Mouse (Mus musculus) midbrain, embryonic 16.5 days (tissue): ENCODE data around the gene Olfr656. TPM values are rescaled to one million over a fixed set of nuclear protein-coding genes. Genes with fewer than 3 reads are reported as not detected.

Source experiments
- ATAC-seq: fragments of 200-750 bp; cut with Nextera tagmentation; 2 replicates; pipeline ENCODE4 v1.8.0; 2017; ENCODE audit warnings: moderate TSS enrichment
- H3K27ac ChIP-seq: fragments of 300-500 bp; sonication (generic); 2 replicates; pipeline ENCODE4 v1.5.1; 2014; ENCODE audit warnings: mild to moderate bottlenecking, low read length, mixed read lengths
- H3K27me3 ChIP-seq: fragments of 300-500 bp; sonication (generic); 2 replicates; pipeline ENCODE4 v1.6.1; 2014; ENCODE audit warnings: low read depth, low read length, mixed read lengths; ENCODE audit not compliant: control insufficient read depth, insufficient read depth
- H3K36me3 ChIP-seq: fragments of 300-500 bp; sonication (generic); 2 replicates; pipeline ENCODE4 v1.6.1; 2014; ENCODE audit warnings: mild to moderate bottlenecking, low read length, moderate library complexity, mixed read lengths; ENCODE audit not compliant: control insufficient read depth, insufficient read depth
- H3K4me1 ChIP-seq: fragments of 300-500 bp; sonication (generic); 2 replicates; pipeline ENCODE4 v1.6.1; 2014; ENCODE audit warnings: mild to moderate bottlenecking, low read length, mixed read lengths; ENCODE audit not compliant: control insufficient read depth, insufficient read depth
- H3K4me2 ChIP-seq: fragments of 300-500 bp; sonication (generic); 2 replicates; pipeline ENCODE4 v1.6.1; 2014; ENCODE audit warnings: mild to moderate bottlenecking, low read length, mixed read lengths
- H3K4me3 ChIP-seq: fragments of 300-500 bp; sonication (generic); 2 replicates; pipeline ENCODE4 v1.5.1; 2014; ENCODE audit warnings: low read depth, mild to moderate bottlenecking, low read length, moderate library complexity, mixed read lengths
- H3K9ac ChIP-seq: fragments of 300-500 bp; sonication (generic); 2 replicates; pipeline ENCODE4 v1.6.1; 2014; ENCODE audit warnings: low read depth, low read length, mixed read lengths
- H3K9me3 ChIP-seq: fragments of 300-500 bp; sonication (generic); replicated peaks from 2 replicates; pipeline ENCODE4 v1.6.1; 2014; ENCODE audit warnings: mild to moderate bottlenecking, low read length, mixed read lengths; ENCODE audit not compliant: control insufficient read depth, poor library complexity, severe bottlenecking
- WGBS: fragments of 180-500 bp; shearing (Covaris S2); extraction: QIAGEN DNeasy Blood & Tissue Kit; methylation state at CpG from one replicate; pipeline ENCODE4 v1.1.7; 2014; 5-methylcytosine and 5-hydroxymethylcytosine counted together
- polyA plus RNA-seq: library from polyadenylated mRNA; unstranded; fragments of >200 nt; fragmentation: Nextera tagmentation; extraction: Ambion mirVana; gene quantifications from 2 replicates; pipeline ENCODE4 v1.2.1, GENCODE M21; 2015

The Olfr656 gene
- not detected in 2 replicates for polyA plus RNA-seq

GRCm38 (mm10) chr7:104613655-104614054 lies at the start of gene Olfr656:
Gene Olfr656, plus strand, starts transcription at chr7:104613955.
- Histone ChIP-seq H3K9ac (no peak within 1 kb of the TSS), H3K4me1 (no peaks in the 10 kb centered on the region), H3K27ac (no peak within 1 kb of the TSS), H3K27me3 (no peaks in the 10 kb centered on the region), H3K4me2 (no peak within 1 kb of the TSS), H3K36me3 (no peaks in the 10 kb centered on the region), H3K4me3 (no peak within 1 kb of the TSS), H3K9me3 (no peaks in the 10 kb centered on the region)
- WGBS, result 66% methylated on average over 4 of the region's 4 CpGs
- ATAC-seq, result no peak

- no peak within 1 kb of the TSS for H3K27ac ChIP-seq
- H3K9ac ChIP-seq, result no peak within 1 kb of the TSS
- ATAC-seq, result no peak
- no peaks in the 10 kb centered on the region for H3K9me3 ChIP-seq
- no peaks in the 10 kb centered on the region for H3K4me1 ChIP-seq
- no peaks in the 10 kb centered on the region for H3K27me3 ChIP-seq
- 81% methylated on average over 2 of the region's 2 CpGs for WGBS
- H3K36me3 ChIP-seq, result no peaks in the 10 kb centered on the region
- no peak within 1 kb of the TSS for H3K4me3 ChIP-seq
- H3K4me2 ChIP-seq, result no peak within 1 kb of the TSS
Measured at GRCm38 (mm10) chr7:104577014-104577413, 36.7 kb upstream of the Olfr656 start, which contains the start of gene Olfr653. Gene Olfr653, plus strand, starts transcription at chr7:104577314.

- Histone ChIP-seq H3K4me3 (no peak overlapping the region), H3K9ac (no peak overlapping the region)
Measured at GRCm38 (mm10) chr7:104580846-104581245, 32.9 kb upstream of the Olfr656 start.

GRCm38 (mm10) chr7:104581429-104581828 lies 32.3 kb upstream of the Olfr656 start:
- H3K36me3 ChIP-seq, result no peaks in the 10 kb centered on the region
- no peak overlapping the region for H3K4me3 ChIP-seq
- no peaks in the 10 kb centered on the region for H3K9me3 ChIP-seq
- no peaks in the 10 kb centered on the region for H3K4me1 ChIP-seq
- ATAC-seq, result no peak
- no peaks in the 10 kb centered on the region for H3K27me3 ChIP-seq
- no peak overlapping the region for H3K27ac ChIP-seq
- 93% methylated on average over 4 of the region's 4 CpGs for WGBS
- no peak overlapping the region for H3K9ac ChIP-seq
- H3K4me2 ChIP-seq, result no peak overlapping the region

More at GRCm38 (mm10) chr7:104580846-104581245, 32.9 kb upstream of the Olfr656 start:
- no peak overlapping the region for H3K27ac ChIP-seq
- ATAC-seq, result no peak
- no peaks in the 10 kb centered on the region for H3K27me3 ChIP-seq
- H3K36me3 ChIP-seq, result no peaks in the 10 kb centered on the region
- 91% methylated on average over 4 of the region's 4 CpGs for WGBS
- no peaks in the 10 kb centered on the region for H3K9me3 ChIP-seq
- H3K4me1 ChIP-seq, result no peaks in the 10 kb centered on the region
- H3K4me2 ChIP-seq, result no peak overlapping the region

- Histone ChIP-seq H3K27ac (no peak within 1 kb of the TSS), H3K4me3 (no peak within 1 kb of the TSS), H3K36me3 (no peaks in the 10 kb centered on the region), H3K9me3 (no peaks in the 10 kb centered on the region), H3K4me1 (no peaks in the 10 kb centered on the region), H3K4me2 (no peak within 1 kb of the TSS), H3K9ac (no peak within 1 kb of the TSS), H3K27me3 (no peaks in the 10 kb centered on the region)
- WGBS, result 88% methylated on average over 4 of the region's 4 CpGs
- ATAC-seq, result no peak
Measured at GRCm38 (mm10) chr7:104586725-104587124, 27.0 kb upstream of the Olfr656 start, which contains the start of gene Olfr654. Gene Olfr654, plus strand, starts transcription at chr7:104587025.

GRCm38 (mm10) chr7:104588274-104588673 lies 25.5 kb upstream of the Olfr656 start:
- H3K9me3 ChIP-seq, result no peaks in the 10 kb centered on the region
- no peak overlapping the region for H3K4me2 ChIP-seq
- no peaks in the 10 kb centered on the region for H3K27me3 ChIP-seq
- no peaks in the 10 kb centered on the region for H3K4me1 ChIP-seq
- H3K36me3 ChIP-seq, result no peaks in the 10 kb centered on the region
- ATAC-seq, result no peak
- no peak overlapping the region for H3K9ac ChIP-seq
- H3K4me3 ChIP-seq, result no peak overlapping the region
- no peak overlapping the region for H3K27ac ChIP-seq
- WGBS, result 90% methylated on average over 5 of the region's 5 CpGs

GRCm38 (mm10) chr7:104601679-104602078 lies 12.1 kb upstream of the Olfr656 start, which contains the start of gene Olfr655:
Gene Olfr655, minus strand, starts transcription at chr7:104601779.
- Histone ChIP-seq H3K36me3 (no peaks in the 10 kb centered on the region), H3K27me3 (no peaks in the 10 kb centered on the region), H3K4me1 (no peaks in the 10 kb centered on the region), H3K4me3 (no peak within 1 kb of the TSS), H3K27ac (no peak within 1 kb of the TSS), H3K9me3 (no peaks in the 10 kb centered on the region), H3K4me2 (no peak within 1 kb of the TSS), H3K9ac (no peak within 1 kb of the TSS)
- 82% methylated on average over 2 of the region's 2 CpGs for WGBS
- ATAC-seq, result no peak

GRCm38 (mm10) chr7:104603173-104603572 lies 10.6 kb upstream of the Olfr656 start:
- ATAC-seq, result no peak
- H3K4me2 ChIP-seq, result no peak overlapping the region
- 2% methylated on average over 3 of the region's 3 CpGs for WGBS
- H3K27ac ChIP-seq, result no peak overlapping the region
- no peaks in the 10 kb centered on the region for H3K4me1 ChIP-seq
- no peaks in the 10 kb centered on the region for H3K36me3 ChIP-seq
- no peak overlapping the region for H3K9ac ChIP-seq
- no peaks in the 10 kb centered on the region for H3K9me3 ChIP-seq
- no peaks in the 10 kb centered on the region for H3K27me3 ChIP-seq
- H3K4me3 ChIP-seq, result no peak overlapping the region

GRCm38 (mm10) chr7:104604727-104605126 lies 9.0 kb upstream of the Olfr656 start:
- Histone ChIP-seq H3K4me2 (no peak overlapping the region), H3K9ac (no peak overlapping the region), H3K27ac (no peak overlapping the region), H3K4me1 (no peaks in the 10 kb centered on the region), H3K36me3 (no peaks in the 10 kb centered on the region), H3K9me3 (no peaks in the 10 kb centered on the region), H3K27me3 (no peaks in the 10 kb centered on the region), H3K4me3 (no peak overlapping the region)
- ATAC-seq, result no peak
